Mouse (Mus musculus): ENCODE measurements around the gene Dip2b.
A peak's percentile ranks its signal among the peaks of the same experiment; 100 is the strongest.

The Dip2b gene

GRCm38 (mm10) chr15:100182526-100183280 lies 144.2 kb downstream of the Dip2b start:
- no peak for DNase-seq

GRCm38 (mm10) chr15:100183510-100183909 lies 145.0 kb downstream of the Dip2b start:
- no peak for DNase-seq

DNA sequence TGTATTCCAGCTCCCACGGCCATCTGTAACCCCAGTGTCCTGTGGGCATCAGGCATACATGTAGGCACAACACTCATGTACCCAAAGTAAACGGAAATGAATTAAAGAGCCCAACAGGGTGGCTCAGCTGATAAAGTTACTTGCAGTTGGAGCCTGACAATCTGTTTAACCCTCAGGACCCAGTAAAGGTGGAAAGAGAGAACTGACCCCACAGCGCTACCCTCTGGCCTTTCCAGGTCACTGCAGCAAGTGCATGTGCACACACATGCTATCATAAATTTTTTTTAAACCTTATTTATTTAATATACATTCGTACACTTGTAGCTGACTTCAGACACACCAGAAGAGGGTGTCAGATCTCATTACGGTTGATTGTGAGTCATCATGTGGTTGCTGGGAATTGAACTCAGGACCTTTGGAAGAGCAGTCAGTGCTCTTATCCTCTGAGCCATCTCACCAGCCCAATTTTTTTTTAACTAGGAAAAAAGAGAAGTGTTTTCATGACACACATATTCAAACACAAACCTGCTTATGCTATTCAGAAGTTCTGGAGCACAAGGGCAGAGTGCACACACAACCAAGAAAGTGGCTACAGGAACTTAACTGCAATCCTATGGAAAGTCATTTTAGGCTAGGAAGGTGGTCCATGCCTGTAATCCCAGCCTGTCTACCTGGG lies 146.5 kb downstream of the Dip2b start:
- DNase-seq: no peak

DNA sequence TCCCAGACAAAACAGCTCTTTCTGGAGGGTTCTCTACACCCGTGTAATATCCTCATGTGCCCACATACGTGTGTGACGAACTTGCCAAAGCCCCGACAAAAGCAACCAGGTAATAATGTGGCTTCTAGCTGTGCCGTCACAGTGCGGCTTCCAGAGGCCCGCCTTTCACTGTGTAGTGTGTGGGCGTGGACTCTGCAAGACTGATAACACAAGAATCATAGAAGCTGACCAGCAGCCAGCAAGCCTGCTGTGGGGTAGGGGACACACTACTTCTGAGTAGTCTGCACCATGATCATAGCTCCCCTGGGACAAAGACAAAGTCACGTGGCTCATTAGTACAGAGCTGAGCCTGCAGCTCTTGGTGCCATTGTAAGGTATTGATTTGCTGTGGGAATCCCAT lies 147.8 kb downstream of the Dip2b start:
- DNase-seq: no peak

- DNase-seq: no peak
Measured at GRCm38 (mm10) chr15:100186882-100187672, 148.6 kb downstream of the Dip2b start.

DNA sequence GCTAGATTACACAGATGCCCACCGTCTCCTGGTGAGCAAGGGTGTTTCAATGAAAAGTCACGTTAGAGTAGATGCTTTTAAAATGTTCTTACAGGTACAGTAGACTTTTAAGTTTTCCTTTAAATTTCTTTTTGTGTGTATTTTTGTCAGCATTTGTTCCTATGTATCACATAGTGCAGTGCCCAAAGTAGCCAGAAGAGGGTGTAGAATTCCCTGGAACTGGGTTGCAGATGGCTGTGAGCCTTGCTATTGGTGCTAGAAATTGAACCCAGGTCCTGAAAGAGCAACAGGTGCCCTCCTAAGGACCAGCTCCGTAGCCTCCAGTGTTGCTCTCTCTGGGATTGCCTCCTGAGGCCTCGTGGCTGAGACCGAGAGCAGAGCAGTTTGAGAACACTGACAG lies 150.1 kb downstream of the Dip2b start:
- no peak for DNase-seq

GRCm38 (mm10) chr15:100188962-100189404 lies 150.5 kb downstream of the Dip2b start:
- DNase-seq: no peak

DNA sequence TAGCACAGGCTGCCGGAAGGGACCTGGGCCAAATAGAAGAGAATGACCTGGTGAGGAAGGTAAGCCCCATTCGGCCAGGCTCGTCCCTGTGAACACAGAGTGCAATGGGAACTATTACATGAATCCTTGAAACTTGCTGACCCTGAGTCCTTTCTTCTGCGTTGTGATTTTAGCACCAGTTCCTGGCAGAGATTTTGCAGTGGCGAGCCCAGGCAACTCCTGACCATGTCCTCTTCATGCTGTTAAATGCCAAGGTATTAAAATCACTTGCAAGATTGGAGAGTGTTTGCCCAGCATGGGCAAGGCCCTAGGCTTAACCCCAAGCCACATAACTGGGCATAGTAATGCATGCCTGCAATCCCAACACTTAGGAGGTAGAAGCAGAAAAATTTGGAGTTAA lies 151.6 kb downstream of the Dip2b start:
- no peak for DNase-seq

DNA sequence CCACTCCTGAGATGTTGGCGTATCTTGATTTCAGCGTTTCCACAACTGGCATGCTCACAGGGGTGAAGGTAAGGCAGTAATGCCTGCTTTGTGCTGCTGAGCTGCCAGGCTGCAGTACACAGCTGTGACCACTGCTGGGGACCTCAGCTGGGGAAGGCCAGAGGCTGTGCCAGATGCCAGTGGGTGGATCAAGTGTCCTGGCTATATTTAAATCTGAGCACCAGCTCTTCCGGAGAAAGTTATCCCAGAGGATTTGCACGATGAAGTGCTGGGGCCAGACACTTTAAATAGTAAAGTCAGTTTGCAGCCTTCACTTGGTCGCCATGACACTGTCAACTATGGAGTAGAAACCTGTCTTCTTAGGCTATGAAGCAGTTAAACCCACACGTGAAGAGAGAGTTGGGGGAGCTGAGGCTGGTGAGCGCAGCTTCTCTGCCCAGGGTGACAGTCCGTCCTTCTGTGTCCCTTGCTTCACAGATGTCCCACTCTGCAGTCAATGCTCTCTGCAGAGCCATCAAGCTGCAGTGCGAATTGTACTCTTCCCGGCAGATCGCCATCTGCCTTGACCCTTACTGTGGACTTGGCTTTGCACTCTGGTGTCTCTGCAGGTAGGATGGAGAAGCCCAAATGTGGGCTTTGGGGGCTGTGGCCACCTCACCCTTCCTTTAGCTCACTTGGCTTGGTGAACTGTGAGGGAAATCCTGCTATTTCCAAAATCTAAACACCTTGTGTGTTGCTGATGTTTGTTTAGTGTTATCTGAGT lies 160.7 kb downstream of the Dip2b start:
- peak; percentile 77 to 81 for DNase-seq

- DNase-seq: peak; percentile 82 to 91
Measured at GRCm38 (mm10) chr15:100199790-100200189, 161.3 kb downstream of the Dip2b start.

DNA sequence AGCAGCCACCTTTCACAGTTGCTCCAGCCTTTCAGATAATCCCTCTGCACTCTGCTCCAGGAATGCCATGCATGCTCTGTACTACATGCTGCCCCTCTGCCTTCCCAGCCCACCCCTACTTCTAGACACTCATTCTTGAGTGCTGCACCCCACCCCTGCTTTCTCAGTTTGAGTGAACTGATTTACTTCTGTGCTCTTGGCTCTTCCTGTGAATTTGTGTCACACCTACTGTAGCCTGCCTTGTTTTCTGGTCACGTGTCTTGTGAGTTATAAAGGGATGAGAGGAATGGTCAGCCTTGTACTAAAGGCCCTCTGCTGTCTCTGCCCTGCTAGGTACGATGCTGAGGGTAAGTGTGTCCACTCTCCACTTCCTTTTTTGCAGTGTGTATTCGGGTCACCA lies 163.3 kb downstream of the Dip2b start:
- no peak for DNase-seq

DNA sequence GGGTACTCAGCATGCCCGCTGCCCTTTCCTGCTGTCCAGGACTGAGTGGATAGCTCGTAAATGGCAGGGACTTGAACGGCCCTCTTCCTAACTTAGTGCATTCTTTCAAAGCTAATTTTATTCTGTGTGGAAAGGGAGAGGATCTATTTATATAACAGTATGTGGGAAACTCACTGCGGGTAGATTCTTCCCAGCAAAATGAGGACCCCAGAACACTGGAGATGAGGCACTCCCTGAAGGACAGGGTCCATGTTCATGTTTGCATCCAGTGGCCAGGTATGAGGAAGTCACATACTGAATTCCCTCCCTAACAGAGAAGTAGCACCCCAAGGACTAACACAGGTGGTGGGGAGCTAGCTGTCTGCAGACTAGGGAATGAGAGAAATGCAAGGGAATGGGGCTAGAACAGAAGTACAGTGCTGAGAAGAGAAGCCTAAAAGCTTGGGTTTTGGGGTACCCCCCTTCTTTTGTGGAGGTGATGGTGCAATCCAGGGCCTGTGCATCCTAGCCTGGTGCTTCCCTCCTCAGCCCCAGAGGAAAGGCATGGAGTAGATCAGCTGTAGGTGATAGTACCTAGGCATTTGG lies 164.1 kb downstream of the Dip2b start:
- DNase-seq: no peak

DNA sequence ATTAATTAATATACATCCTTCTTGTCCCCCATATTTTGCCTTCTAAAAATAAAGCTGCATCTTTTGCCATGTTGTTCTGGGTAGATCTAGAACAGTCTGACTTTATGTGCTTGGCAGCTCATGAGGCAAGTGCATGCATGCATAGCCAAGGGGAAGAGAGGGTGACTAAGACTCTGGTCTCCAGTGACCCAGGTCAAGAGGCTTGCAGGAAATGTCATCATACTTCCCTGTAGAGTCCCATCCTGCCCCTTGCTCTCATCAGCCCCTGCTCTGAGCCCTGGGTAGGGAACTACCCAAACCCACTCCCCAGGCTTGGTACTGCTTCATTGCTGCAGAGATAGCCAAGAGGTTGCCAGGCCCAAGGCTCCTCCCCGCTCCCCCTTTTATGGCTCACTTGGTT lies 166.1 kb downstream of the Dip2b start:
- DNase-seq: no peak

DNA sequence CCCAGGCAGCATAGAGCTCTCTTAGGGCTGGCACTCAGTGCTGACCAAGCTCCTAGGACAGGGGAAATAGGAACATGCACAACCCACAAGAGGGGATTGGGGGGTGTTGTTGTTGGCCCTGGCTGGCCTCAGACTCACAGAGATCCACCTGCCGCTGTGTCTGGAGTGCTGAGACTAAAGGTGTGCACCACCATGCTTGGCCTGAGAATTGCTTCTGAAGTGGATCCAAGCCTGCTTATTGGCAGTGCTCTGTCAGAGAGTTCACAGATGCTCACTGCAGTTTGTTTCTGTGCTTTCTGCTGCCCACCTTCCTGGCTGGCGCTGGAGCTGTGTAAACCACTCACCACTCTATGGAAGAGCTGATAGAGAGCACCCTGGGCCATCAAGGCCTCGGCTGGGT lies 171.5 kb downstream of the Dip2b start:
- no peak for DNase-seq

- peak; percentile 44 to 63 for DNase-seq
Measured at GRCm38 (mm10) chr15:100213339-100213738, 174.9 kb downstream of the Dip2b start.

GRCm38 (mm10) chr15:100215092-100215491 lies 176.6 kb downstream of the Dip2b start:
- no peak for DNase-seq

- DNase-seq: no peak
Measured at GRCm38 (mm10) chr15:100216173-100216572, 177.7 kb downstream of the Dip2b start.

GRCm38 (mm10) chr15:100218018-100218417 lies 179.6 kb downstream of the Dip2b start:
- no peak for DNase-seq

DNA sequence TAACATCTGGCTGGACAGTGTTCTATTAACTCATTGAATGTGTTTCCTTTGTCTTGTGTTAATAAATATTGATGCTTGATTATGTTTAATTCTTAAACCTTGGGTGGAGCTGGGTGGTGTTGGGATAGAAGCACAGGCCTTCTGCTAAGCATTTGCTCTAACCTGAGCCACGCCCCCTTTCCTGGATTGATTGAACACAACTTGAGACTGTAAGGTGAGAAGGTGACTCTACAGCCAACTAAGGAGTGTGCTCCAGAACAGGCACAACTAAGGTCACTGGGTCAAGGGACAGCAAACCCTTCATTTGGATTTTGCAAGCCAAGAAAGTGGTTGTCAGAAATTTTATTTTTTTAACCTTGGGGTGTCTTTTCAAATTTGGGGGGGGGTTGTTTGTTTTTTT lies 180.9 kb downstream of the Dip2b start:
- DNase-seq: no peak

- DNase-seq: no peak
Measured at GRCm38 (mm10) chr15:100220916-100221315, 182.5 kb downstream of the Dip2b start.

DNA sequence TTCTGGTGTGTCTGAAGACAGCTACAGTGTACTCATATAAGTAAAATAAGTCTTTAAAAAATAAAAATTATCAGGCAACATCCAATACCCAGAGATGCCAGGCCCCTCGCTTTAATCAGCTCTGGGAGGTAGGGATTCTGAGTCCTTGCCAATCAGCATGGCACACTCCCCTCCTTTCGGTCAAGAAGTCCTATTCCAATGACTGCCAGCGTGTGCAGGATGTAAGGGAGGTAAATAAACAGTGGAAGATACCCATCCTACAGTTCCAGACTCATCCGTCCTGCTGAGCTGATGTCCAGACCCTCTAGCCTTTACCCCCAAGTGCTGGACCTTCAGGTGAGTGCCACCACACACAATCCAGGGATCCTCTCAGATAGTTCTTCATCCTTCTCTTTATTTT lies 186.9 kb downstream of the Dip2b start:
- no peak for DNase-seq

DNA sequence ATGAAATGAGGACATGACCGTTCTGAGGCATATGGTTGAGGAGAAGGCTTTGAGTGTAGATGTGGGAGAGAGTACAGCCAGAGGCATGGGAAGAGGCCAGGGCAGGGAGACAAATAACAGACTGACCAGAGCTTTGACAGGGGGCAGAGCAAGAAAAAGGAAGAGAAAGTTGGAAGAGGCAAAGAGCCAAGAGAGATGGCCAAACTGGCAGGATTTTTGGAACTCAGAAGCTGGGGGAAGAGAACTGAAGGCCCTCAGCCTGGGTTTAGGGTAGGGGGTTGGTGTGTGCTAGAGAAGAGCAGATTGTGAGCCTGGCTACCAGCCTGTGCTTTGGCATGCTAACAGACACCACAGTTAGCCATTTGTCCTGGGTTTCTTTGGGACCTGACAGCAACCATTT lies 187.4 kb downstream of the Dip2b start:
- peak; percentile 50 to 57 for DNase-seq

Data from cerebellum, adult 18-20 months (tissue).